Mouse (Mus musculus) spleen, embryonic (tissue): ENCODE results near the gene Stk38.

Experiments
- CTCF ChIA-PET: fragments of 350-600 bp; sonication (Branson Sonifier 250); formaldehyde crosslinking; loops from one replicate; lab custom pipeline; 2022; lab: Charles Lee

The Stk38 gene

DNA sequence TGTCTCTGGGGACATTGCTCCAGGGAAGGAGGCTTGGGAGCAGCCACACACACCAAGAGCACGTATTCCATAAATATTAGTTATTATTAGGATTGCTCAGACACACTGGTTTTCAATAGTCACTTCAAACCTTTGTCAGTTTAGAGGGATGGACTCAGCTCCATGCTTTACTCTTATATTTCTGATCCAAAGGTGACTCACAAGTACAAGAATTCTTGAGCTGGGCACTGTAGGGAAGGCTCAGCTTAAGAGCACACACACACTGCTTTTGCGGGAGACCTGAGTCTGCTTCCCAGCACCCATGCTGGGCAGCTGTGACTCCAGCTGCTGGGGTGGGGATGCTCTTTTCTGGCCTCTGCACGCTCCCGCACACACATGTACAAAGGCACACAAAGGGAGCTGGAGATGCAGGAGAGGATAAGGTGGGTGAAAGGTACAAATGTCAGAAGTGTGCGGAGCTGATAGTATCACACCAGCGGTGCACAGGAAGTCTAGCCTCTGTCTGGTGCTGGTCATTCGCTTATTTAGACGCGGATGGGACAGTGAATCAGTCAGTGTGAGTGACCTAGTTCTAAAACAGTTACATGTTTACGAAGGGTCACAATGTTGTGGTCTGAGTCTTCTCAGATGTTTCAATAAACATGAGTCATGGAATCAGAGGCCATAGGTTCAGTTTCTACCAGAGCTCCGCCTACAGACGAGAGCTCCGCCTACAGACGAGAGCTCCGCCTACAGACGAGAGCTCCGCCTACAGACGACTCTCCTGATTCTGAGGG lies 76.2 kb downstream of the Stk38 start:
- CTCF ChIA-PET = no interaction called here

DNA sequence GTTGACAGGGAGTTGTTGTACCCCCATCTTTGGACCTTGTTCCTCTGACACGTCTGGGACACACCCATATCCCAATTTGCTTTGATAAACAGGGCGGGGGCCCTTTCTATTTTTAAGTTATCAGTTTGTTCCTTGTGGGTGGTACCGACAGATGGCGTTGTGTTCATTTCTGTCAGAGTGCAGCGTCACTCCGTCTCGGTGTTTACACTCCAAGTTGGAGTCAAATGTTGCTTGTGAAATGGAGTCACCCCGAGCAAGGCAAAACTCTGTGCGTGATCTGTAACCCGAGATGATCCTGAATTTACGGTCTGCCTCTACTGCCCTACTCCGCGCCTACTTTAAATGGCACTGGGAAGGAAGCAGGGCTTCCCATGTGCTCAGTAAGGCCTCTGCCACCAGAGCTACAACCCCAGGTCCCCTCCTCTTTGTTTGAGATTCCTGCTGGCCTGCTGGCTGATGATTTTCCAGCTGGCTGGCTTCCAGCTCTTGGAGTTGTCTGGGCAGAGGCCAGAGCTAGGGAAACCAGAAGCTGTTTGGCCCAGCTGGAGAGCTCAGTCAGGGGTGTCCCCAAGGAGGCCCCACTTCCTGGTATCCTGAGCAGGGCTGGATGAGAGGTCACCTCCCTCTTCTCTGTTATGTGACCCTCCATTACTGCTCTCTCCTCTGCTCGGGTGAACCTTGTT lies 77.3 kb downstream of the Stk38 start:
- CTCF ChIA-PET = interaction anchor here (0.5 to 0.6 kb wide), 2 partner anchors 387 to 546 kb away, joined by 5 to 7 read pairs; no protein-coding TSS in a partner anchor

DNA sequence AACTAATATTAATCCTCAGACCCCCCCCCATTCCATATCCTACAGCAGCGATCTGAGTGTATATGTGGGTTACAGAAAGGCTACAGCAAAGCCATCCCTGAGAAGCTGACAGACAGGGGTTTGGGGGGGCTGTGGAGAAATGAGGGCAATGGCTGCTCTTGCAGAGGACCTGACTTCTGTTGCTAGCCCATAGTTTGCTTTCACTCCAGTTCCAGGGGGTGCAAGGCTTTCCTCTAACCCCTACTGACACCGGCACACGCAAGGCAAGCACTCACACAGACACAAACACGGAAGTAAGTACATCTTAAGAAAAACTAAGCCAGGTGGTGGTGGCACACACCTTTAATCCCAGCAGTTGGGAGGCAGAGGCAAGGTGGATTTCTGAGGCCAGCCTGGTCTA lies 78.4 kb downstream of the Stk38 start:
- CTCF ChIA-PET = interaction anchor here (0.6 kb wide), 1 partner anchor 15 kb away, joined by 4 read pairs; no protein-coding TSS in a partner anchor

DNA sequence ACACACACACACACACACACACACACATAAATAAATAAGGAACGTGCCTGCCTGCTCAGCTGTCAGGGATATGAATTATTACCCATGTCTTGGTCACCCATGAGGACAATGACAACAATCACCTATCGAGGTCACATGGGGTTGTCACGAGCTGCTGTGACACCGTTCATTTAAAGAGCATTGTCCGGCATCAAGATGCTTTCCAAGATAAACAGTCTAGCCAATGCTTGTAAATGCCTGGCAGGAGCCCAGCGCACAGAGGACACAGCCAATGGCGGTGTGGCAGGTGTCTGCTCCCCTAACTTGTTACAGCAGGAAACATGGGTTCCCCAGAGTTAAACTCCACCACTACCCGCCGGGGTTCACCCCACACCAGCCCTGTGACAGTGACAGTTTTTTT lies 79.8 kb downstream of the Stk38 start:
- CTCF ChIA-PET = no interaction called here

DNA sequence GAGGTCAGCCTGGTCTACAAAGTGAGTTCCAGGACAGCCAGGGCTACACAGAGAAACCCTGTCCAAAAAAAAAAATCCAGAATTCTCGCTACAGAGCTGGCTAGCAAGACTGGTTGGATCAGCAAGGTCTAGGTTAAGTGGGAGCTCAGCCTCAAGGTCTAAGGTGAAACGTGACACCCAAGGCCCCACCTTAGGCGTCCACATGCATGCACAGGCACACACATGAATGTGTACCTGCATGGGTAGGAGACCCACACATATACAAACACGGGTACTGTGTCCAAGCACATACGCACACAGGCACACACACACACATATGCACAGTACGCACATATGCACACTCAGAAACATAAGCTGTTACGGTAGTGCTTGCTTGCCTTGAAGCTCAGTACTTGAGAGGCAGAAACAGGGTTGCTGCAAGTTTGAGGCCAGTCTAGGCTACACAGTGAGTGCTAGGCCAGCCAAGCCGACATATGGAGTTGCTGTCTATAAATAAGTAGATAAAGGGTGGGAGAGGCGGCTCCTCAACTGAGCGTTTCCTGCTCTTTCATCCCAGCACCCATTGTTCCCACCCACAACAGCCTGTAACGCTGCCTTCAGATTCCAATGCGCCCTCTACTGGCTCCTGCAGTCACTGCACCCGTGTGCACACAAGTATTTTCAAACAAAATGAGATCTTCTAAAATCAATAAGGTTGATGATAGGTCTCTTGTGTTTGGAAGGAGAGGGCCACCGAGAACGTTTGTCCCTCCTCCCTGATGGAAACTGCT lies 80.7 kb downstream of the Stk38 start:
- CTCF ChIA-PET = interaction anchor here (0.7 to 1.4 kb wide), 4 partner anchors 10 to 47 kb away, joined by 3 to 7 read pairs (median 4); no protein-coding TSS in a partner anchor

DNA sequence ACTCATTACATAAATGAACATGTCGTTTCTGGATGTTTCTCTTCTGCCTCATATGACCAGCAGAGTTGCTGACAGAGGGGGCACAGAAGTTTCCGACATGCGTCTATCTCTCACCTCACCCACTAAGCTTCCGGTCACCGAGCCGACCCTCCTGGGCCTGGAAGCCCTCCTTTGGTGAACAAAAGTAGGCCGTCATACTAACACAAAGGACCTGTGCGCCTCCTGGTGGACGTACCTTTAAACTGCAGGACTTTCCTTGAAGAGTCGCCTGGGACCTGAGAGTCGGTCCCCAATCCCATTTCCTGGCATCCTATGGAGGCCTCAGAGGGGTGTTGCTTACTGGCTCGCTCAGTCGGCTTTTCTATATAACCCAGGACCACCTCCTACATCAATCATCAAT lies 81.4 kb downstream of the Stk38 start:
- CTCF ChIA-PET = interaction anchor here (0.6 to 1.4 kb wide), 5 partner anchors 11 to 50 kb away, joined by 3 to 7 read pairs (median 4); no protein-coding TSS in a partner anchor

DNA sequence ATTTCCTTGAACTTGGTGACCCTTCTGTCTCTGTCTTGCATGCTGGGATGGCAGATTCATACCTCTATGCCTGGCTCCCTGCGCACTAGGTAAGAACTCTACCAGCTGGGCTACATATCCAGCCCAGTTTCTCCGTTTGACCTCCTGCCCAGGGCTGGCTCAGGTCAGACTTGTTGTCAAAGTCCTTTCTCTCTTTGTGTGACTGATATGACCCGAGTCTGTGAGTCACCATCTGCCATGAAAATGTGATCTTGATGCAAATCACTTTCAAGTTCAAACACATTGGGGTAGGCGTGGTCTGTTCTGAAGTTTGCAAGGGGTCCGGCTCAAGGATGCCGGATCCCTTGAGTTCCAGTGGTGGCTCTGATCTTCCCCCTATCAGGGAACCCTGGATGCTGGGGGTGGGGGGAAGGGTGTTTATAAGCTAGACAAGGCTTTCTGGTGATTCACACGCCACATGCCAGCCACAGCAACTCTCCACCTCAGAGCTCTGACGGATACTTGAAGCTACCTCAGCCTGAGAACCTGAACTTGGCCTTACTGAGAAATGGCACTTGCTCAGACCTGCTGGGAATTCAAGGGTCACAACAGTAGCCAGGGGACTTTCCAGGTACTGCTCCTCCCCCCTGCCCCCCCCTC lies 82.7 kb downstream of the Stk38 start:
- CTCF ChIA-PET = interaction anchor here (1.1 kb wide), 1 partner anchor 20 kb away, joined by 4 read pairs; no protein-coding TSS in a partner anchor

- CTCF ChIA-PET = no interaction called here
Measured at GRCm38 (mm10) chr17:28922096-28922495, 85.7 kb downstream of the Stk38 start.

GRCm38 (mm10) chr17:28921086-28921485 lies 86.7 kb downstream of the Stk38 start:
- CTCF ChIA-PET = no interaction called here
